Mouse (Mus musculus): ENCODE measurements at regions not wholly inside any gene's neighbourhood (a gene's known extent, or its start where the extent isn't known, plus 50 kb on each side); places are given as distances from the start of the nearest gene placed in this dataset.

DNA sequence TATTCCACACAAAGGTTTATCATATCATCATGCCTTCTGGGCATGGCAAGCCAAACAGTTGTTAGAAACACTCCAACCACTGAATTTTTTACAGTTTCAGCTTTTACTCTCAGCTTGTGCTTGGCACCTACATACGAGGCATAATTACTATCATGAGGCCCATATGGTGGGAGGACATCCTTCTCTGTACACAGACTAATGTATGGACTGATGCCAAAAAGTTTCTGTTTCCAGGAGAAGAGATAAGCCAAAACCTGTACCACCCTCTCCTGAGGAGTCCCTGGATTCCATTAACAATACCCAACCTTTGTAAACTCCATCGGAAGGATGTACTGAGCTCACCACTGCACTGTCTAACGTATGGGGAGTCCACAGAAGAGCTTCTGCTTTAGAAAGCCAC is 698.9 kb downstream of the Utrn start:
- TF ChIP-seq CTCF (IDR thresholded peaks at IDR 0.05; ENCODE audit: low read depth), result no peak
- TF ChIP-seq EP300 (IDR thresholded peaks at IDR 0.05; ENCODE audit: low read depth), result no peak
